Mouse (Mus musculus): ENCODE data around the gene Sprtn. TPM values are rescaled to one million over a fixed set of nuclear protein-coding genes. Genes with fewer than 3 reads are reported as not detected.

The Sprtn gene
- polyA plus RNA-seq, 1 experiment from 2014 or later: 9.4 TPM

DNA sequence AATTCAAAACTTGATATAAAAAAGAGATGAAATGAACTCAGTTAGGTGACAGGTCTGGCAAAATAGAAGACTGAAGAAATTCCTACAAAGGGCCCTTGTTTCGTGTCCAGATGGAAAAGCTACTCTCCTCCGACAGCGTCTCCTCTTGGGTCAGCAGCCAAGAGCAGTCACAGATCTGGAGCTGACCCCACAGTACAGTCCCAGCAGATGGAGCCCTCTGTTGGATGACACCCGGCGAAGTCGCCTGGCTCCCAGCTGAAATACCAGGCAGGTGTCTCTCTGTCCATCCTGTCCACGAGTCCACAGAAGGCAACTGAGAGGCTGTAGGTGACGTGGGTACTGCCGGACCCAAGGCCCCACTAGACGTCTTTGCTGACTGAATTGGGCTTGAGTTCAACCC is 12.7 kb downstream of the Sprtn start:
- H3K9ac ChIP-seq (replicated peaks; ENCODE audit: low read length): no peak overlapping the region
- no peak overlapping the region for H3K4me3 ChIP-seq (ENCODE audit: low read depth, low read length)
- H3K9me3 ChIP-seq (replicated peaks; ENCODE audit: control insufficient read depth, low read length): no peaks in the 10 kb centered on the region
- 82% methylated on average over 10 of the region's 10 CpGs for WGBS
- H3K4me2 ChIP-seq (ENCODE audit: low read depth, low read length): no peak overlapping the region
- H3K4me1 ChIP-seq (ENCODE audit: control insufficient read depth, insufficient read depth, low read length): no peaks in the 10 kb centered on the region
- ATAC-seq (replicated peaks; ENCODE audit: insufficient number of reproducible peaks, low FRiP score, low TSS enrichment, low read depth) (no peak), DNase-seq (ENCODE audit: low spot score) (no peak)
- H3K36me3 ChIP-seq (replicated peaks; ENCODE audit: control insufficient read depth, insufficient read depth, low read depth, low read length): peaks cover 4% of the 10 kb centered on the region
- H3K27ac ChIP-seq (replicated peaks; ENCODE audit: low read depth, low read length): no peak overlapping the region
- H3K27me3 ChIP-seq (ENCODE audit: control insufficient read depth, insufficient read depth, low read length): no peaks in the 10 kb centered on the region

- Histone ChIP-seq H3K9ac (replicated peaks; ENCODE audit: low read length) (no peak overlapping the region), H3K4me2 (ENCODE audit: low read depth, low read length) (no peak overlapping the region), H3K9me3 (replicated peaks; ENCODE audit: control insufficient read depth, low read length) (no peaks in the 10 kb centered on the region), H3K4me1 (ENCODE audit: control insufficient read depth, insufficient read depth, low read length) (no peaks in the 10 kb centered on the region), H3K36me3 (replicated peaks; ENCODE audit: control insufficient read depth, insufficient read depth, low read depth, low read length) (peaks cover 4% of the 10 kb centered on the region), H3K4me3 (ENCODE audit: low read depth, low read length) (no peak overlapping the region), H3K27ac (replicated peaks; ENCODE audit: low read depth, low read length) (no peak overlapping the region), H3K27me3 (ENCODE audit: control insufficient read depth, insufficient read depth, low read length) (no peaks in the 10 kb centered on the region)
- ATAC-seq (replicated peaks; ENCODE audit: insufficient number of reproducible peaks, low FRiP score, low TSS enrichment, low read depth): no peak
- no peak for DNase-seq (ENCODE audit: low spot score)
- 57% methylated on average over 17 of the region's 17 CpGs for WGBS
Observed at GRCm38 (mm10) chr8:124911938-124912872, 14.5 kb downstream of the Sprtn start.

- ATAC-seq (replicated peaks; ENCODE audit: insufficient number of reproducible peaks, low FRiP score, low TSS enrichment, low read depth): no peak
- DNase-seq (ENCODE audit: low spot score): no peak
- H3K36me3 ChIP-seq (replicated peaks; ENCODE audit: control insufficient read depth, insufficient read depth, low read depth, low read length): peaks cover 2% of the 10 kb centered on the region
- H3K9ac ChIP-seq (replicated peaks; ENCODE audit: low read length): no peak overlapping the region
- no peak overlapping the region for H3K4me2 ChIP-seq (ENCODE audit: low read depth, low read length)
- no peaks in the 10 kb centered on the region for H3K27me3 ChIP-seq (ENCODE audit: control insufficient read depth, insufficient read depth, low read length)
- 98% methylated on average over 5 of the region's 5 CpGs for WGBS
- H3K4me1 ChIP-seq (ENCODE audit: control insufficient read depth, insufficient read depth, low read length): no peaks in the 10 kb centered on the region
- no peaks in the 10 kb centered on the region for H3K9me3 ChIP-seq (replicated peaks; ENCODE audit: control insufficient read depth, low read length)
- H3K27ac ChIP-seq (replicated peaks; ENCODE audit: low read depth, low read length): no peak overlapping the region
- H3K4me3 ChIP-seq (ENCODE audit: low read depth, low read length): no peak overlapping the region
Observed at GRCm38 (mm10) chr8:124914061-124914460, 16.4 kb downstream of the Sprtn start.

DNA sequence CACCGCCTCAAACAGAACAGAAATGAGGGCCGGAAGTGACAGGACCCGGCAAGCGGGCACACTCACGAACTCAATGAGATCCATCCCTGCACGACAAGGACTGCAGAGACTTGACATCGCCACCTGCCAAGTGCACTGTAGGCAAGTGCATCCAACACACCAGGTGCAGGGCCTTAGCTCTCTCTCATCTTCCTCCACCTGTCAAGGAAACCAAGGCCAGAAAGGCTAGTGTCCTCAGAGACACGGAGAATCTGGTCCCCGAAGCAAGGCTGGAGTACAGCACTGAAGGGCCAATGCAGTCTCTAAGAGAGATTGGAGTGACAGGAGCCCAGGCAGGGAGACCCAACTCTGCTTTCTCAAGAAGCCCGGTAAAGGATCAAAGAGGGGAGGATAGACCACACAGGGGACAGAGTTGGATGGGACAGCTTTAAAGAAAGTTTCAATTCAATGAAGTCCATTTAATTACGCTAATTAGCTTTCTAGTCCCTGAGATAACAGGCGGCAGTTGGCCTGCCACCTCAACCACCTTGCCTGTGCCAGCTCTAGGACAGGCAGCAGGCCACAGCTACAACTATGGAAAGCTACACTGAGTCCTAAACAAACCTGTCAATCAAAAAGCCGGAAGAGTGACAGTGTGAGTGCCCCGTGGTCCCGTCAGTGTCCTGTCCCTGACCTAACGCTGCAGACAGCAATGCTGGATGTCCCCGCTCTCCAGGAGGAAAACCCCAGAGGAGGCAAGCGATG is 20.2 kb downstream of the Sprtn start:
- no peak overlapping the region for H3K4me3 ChIP-seq (ENCODE audit: low read depth, low read length)
- no peaks in the 10 kb centered on the region for H3K27me3 ChIP-seq (ENCODE audit: control insufficient read depth, insufficient read depth, low read length)
- no peaks in the 10 kb centered on the region for H3K9me3 ChIP-seq (replicated peaks; ENCODE audit: control insufficient read depth, low read length)
- no peak for DNase-seq (ENCODE audit: low spot score)
- H3K9ac ChIP-seq (replicated peaks; ENCODE audit: low read length): no peak overlapping the region
- no peak overlapping the region for H3K27ac ChIP-seq (replicated peaks; ENCODE audit: low read depth, low read length)
- 78% methylated on average over 18 of the region's 18 CpGs for WGBS
- no peaks in the 10 kb centered on the region for H3K4me1 ChIP-seq (ENCODE audit: control insufficient read depth, insufficient read depth, low read length)
- no peak overlapping the region for H3K4me2 ChIP-seq (ENCODE audit: low read depth, low read length)
- H3K36me3 ChIP-seq (replicated peaks; ENCODE audit: control insufficient read depth, insufficient read depth, low read depth, low read length): peaks cover 2% of the 10 kb centered on the region; the same call in 1 of the 2 replicates
- ATAC-seq (replicated peaks; ENCODE audit: insufficient number of reproducible peaks, low FRiP score, low TSS enrichment, low read depth): no peak

GRCm38 (mm10) chr8:124921369-124922279 is 23.9 kb downstream of the Sprtn start:
- Histone ChIP-seq H3K36me3 (replicated peaks; ENCODE audit: control insufficient read depth, insufficient read depth, low read depth, low read length) (no peaks in the 10 kb centered on the region), H3K4me2 (ENCODE audit: low read depth, low read length) (no peak overlapping the region), H3K27me3 (ENCODE audit: control insufficient read depth, insufficient read depth, low read length) (no peaks in the 10 kb centered on the region), H3K4me3 (ENCODE audit: low read depth, low read length) (no peak overlapping the region), H3K4me1 (ENCODE audit: control insufficient read depth, insufficient read depth, low read length) (no peaks in the 10 kb centered on the region), H3K9me3 (replicated peaks; ENCODE audit: control insufficient read depth, low read length) (no peaks in the 10 kb centered on the region), H3K9ac (replicated peaks; ENCODE audit: low read length) (no peak overlapping the region), H3K27ac (replicated peaks; ENCODE audit: low read depth, low read length) (no peak overlapping the region)
- DNase-seq (ENCODE audit: low spot score) (no peak), ATAC-seq (replicated peaks; ENCODE audit: insufficient number of reproducible peaks, low FRiP score, low TSS enrichment, low read depth) (no peak)
- whole genome bisulfite sequencing: 88% methylated on average over 18 of the region's 18 CpGs

- Histone ChIP-seq H3K9me3 (replicated peaks; ENCODE audit: control insufficient read depth, low read length) (no peaks in the 10 kb centered on the region), H3K27ac (replicated peaks; ENCODE audit: low read depth, low read length) (no peak overlapping the region), H3K36me3 (replicated peaks; ENCODE audit: control insufficient read depth, insufficient read depth, low read depth, low read length) (no peaks in the 10 kb centered on the region), H3K4me2 (ENCODE audit: low read depth, low read length) (no peak overlapping the region), H3K4me3 (ENCODE audit: low read depth, low read length) (no peak overlapping the region), H3K4me1 (ENCODE audit: control insufficient read depth, insufficient read depth, low read length) (no peaks in the 10 kb centered on the region), H3K9ac (replicated peaks; ENCODE audit: low read length) (no peak overlapping the region), H3K27me3 (ENCODE audit: control insufficient read depth, insufficient read depth, low read length) (no peaks in the 10 kb centered on the region)
- WGBS: 90% methylated on average over 11 of the region's 11 CpGs
- ATAC-seq (replicated peaks; ENCODE audit: insufficient number of reproducible peaks, low FRiP score, low TSS enrichment, low read depth) (no peak), DNase-seq (ENCODE audit: low spot score) (no peak)
Observed at GRCm38 (mm10) chr8:124922490-124923089, 24.9 kb downstream of the Sprtn start.

DNA sequence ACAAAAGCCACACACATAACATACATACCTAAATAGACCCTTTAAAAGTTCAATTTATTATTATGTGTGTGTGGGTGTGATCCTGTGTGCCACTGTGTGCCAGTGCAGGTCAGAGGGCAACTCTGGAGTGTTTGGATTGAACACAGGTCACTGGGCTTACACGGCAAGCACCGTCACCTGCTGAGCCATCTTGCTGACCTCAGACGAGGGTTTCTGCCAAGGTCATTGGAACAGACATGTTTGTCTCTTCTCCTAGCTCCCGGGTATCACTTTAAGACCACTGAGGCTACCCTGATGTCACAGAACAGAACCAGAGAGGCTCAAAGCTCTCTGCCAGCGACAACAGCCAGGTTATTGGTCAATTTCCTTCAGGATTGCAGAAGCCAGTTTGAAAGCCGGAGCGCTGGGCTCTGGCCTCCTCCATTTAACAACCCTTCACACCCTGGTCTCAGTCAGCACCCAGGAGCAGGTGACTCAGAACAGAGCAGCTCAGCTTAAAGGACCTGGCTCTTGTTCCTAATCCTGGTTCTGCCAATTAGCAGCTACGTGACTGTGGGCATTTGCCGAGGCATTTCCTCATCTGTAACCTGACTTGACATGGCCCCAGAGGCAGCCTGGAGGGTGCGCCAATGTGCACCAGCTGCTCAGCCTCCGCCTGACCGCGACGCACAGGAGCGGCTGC is 26.4 kb downstream of the Sprtn start:
- WGBS: 88% methylated on average over 15 of the region's 15 CpGs
- no peak overlapping the region for H3K4me2 ChIP-seq (ENCODE audit: low read depth, low read length)
- no peaks in the 10 kb centered on the region for H3K9me3 ChIP-seq (replicated peaks; ENCODE audit: control insufficient read depth, low read length)
- no peaks in the 10 kb centered on the region for H3K4me1 ChIP-seq (ENCODE audit: control insufficient read depth, insufficient read depth, low read length)
- DNase-seq (ENCODE audit: low spot score) (no peak), ATAC-seq (replicated peaks; ENCODE audit: insufficient number of reproducible peaks, low FRiP score, low TSS enrichment, low read depth) (no peak)
- no peaks in the 10 kb centered on the region for H3K27me3 ChIP-seq (ENCODE audit: control insufficient read depth, insufficient read depth, low read length)
- H3K4me3 ChIP-seq (ENCODE audit: low read depth, low read length): no peak overlapping the region
- no peak overlapping the region for H3K27ac ChIP-seq (replicated peaks; ENCODE audit: low read depth, low read length)
- no peaks in the 10 kb centered on the region for H3K36me3 ChIP-seq (replicated peaks; ENCODE audit: control insufficient read depth, insufficient read depth, low read depth, low read length)
- H3K9ac ChIP-seq (replicated peaks; ENCODE audit: low read length): no peak overlapping the region
